Mouse (Mus musculus): ENCODE data around the gene Fat3.

DNA sequence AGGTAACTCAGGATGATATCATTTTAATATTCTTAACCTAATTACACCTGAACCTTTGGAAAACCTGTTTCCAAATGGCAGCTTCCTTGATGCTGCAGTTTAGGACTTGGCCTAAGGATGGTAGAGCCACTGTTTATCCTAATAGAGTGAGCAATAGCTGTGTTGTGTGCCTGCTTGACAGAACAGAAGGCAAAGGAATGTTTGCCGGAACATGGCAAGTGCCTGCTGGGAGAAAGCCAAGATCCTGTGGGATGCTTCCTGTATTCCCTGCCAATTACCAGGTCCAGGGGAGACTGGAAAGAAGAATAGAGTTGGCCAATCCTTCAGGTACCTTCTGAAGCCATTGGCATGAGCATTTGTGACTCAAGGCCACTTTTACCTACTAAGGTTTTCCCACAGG is 300.1 kb downstream of the Fat3 start:
- TF ChIP-seq POLR2A (IDR thresholded peaks at IDR 0.05; ENCODE audit: borderline replicate concordance, control insufficient read depth, low read depth, low read length) (no peak), CTCF (IDR thresholded peaks at IDR 0.05; ENCODE audit: control insufficient read depth, insufficient read depth, low read length) (no peak)

Data from bone marrow, adult 2 months (tissue).